Mouse (Mus musculus) heart, postnatal 14 days (tissue): ENCODE measurements around the gene Hrasls. TPM values are rescaled to one million over a fixed set of nuclear protein-coding genes. Genes with fewer than 3 reads are reported as not detected.

Experiments
- DNase-seq, 2 experiments: peaks; one replicate each; pipeline ENCODE4 v3.0.0; 2021 to 2022
- intact Hi-C: fragments of 180-260 bp; cut with DNase I; formaldehyde crosslinking; loops from one replicate; pipeline ENCODE4 v1.15.1; 2025
- long read RNA-seq, 2 experiments: library from polyadenylated mRNA; stranded (forward); transcript quantifications; one replicate each; pipeline ENCODE4 v2.0.0; 2021
- total RNA-seq, 2 experiments: library from RNA; stranded (reverse); gene quantifications; 2 replicates each; pipeline ENCODE4 v1.2.3; 2021

Hrasls gene
- total RNA-seq, result 10 to 100 TPM; 15.8 to 16.5 TPM
- long read RNA-seq, experiment 1, transcript Hrasls-202 (3 exons, 412 nt), result minor isoform, 5 of 31 reads
- long read RNA-seq, experiment 1, transcript Hrasls-201 (4 exons, 2,916 nt), result major isoform, 9 of 31 reads
- long read RNA-seq, experiment 1, transcript Hrasls-204 (4 exons, 854 nt), result major isoform, 9 of 31 reads
- long read RNA-seq, experiment 1, partial matches to known transcripts, result 1 of 31 reads
- long read RNA-seq, experiment 1, other reads (novel, unspliced or antisense), result 7 of 31 reads
- long read RNA-seq, experiment 2, transcript Hrasls-204 (4 exons, 854 nt), result major isoform, 10 of 21 reads
- long read RNA-seq, experiment 2, transcript Hrasls-201 (4 exons, 2,916 nt), result minor isoform, 7 of 21 reads
- long read RNA-seq, experiment 2, partial matches to known transcripts, result 0 of 21 reads
- long read RNA-seq, experiment 2, other reads (novel, unspliced or antisense), result 2 of 21 reads

- peak; percentile 51 to 65 for DNase-seq
- intact Hi-C loops, result loop anchor here (10.0 kb wide), 1 partner anchor 375 kb away; no protein-coding TSS in a partner anchor
Measured at GRCm38 (mm10) chr16:29209605-29210411, at the start of gene Hrasls. Hrasls (plus strand) TSS chr16:29209695.

- intact Hi-C loops, result no loop called here
- DNase-seq, result no peak
Measured at GRCm38 (mm10) chr16:29162271-29162670, 47.2 kb upstream of the Hrasls start.

GRCm38 (mm10) chr16:29167051-29167450 is 42.4 kb upstream of the Hrasls start:
- intact Hi-C loops, result no loop called here
- DNase-seq, result no peak

GRCm38 (mm10) chr16:29171741-29172140 is 37.8 kb upstream of the Hrasls start:
- DNase-seq, result no peak
- intact Hi-C loops, result no loop called here

- intact Hi-C loops, result no loop called here
- no peak for DNase-seq
Measured at GRCm38 (mm10) chr16:29173201-29173600, 36.3 kb upstream of the Hrasls start.

- DNase-seq, result peak; percentile 2 to 9
- intact Hi-C loops, result no loop called here
Measured at GRCm38 (mm10) chr16:29174831-29175350, 34.6 kb upstream of the Hrasls start.

- intact Hi-C loops, result no loop called here
Measured at GRCm38 (mm10) chr16:29192911-29193310, 16.6 kb upstream of the Hrasls start.

GRCm38 (mm10) chr16:29193981-29194380 is 15.5 kb upstream of the Hrasls start:
- intact Hi-C loops, result no loop called here
- DNase-seq, result no peak

More at GRCm38 (mm10) chr16:29192911-29193310, 16.6 kb upstream of the Hrasls start:
- no peak for DNase-seq

- intact Hi-C loops, result no loop called here
- no peak for DNase-seq
Measured at GRCm38 (mm10) chr16:29195156-29195555, 14.3 kb upstream of the Hrasls start.

GRCm38 (mm10) chr16:29198461-29198860 is 11.0 kb upstream of the Hrasls start:
- intact Hi-C loops, result no loop called here
- peak; percentile 44 to 48 for DNase-seq

- no peak for DNase-seq
- intact Hi-C loops, result loop anchor here (10.0 kb wide), 1 partner anchor 366 kb away; no protein-coding TSS in a partner anchor
Measured at GRCm38 (mm10) chr16:29201146-29201545, 8.3 kb upstream of the Hrasls start.

- DNase-seq, result no peak
- intact Hi-C loops, result loop anchor here (10.0 kb wide), 1 partner anchor 370 kb away; no protein-coding TSS in a partner anchor
Measured at GRCm38 (mm10) chr16:29204875-29205274, 4.6 kb upstream of the Hrasls start.

GRCm38 (mm10) chr16:29205581-29205980 is 3.9 kb upstream of the Hrasls start:
- DNase-seq, result no peak
- intact Hi-C loops, result loop anchor here (10.0 kb wide), 1 partner anchor 371 kb away; no protein-coding TSS in a partner anchor

- peak; percentile 16 to 47 for DNase-seq
- intact Hi-C loops, result loop anchor here (10.0 kb wide), 1 partner anchor 374 kb away; no protein-coding TSS in a partner anchor
Measured at GRCm38 (mm10) chr16:29208841-29209240, 654 bp upstream of the Hrasls start.

- intact Hi-C loops, result no loop called here
- DNase-seq, result no peak
Measured at GRCm38 (mm10) chr16:29216395-29217295, 7.2 kb downstream of the Hrasls start.

- intact Hi-C loops, result no loop called here
- no peak for DNase-seq
Measured at GRCm38 (mm10) chr16:29235951-29236350, 26.5 kb downstream of the Hrasls start.

GRCm38 (mm10) chr16:29254325-29254724 is 44.8 kb downstream of the Hrasls start:
- intact Hi-C loops, result no loop called here
- DNase-seq, result no peak
